Mouse (Mus musculus) gastrocnemius, postnatal 25 days (tissue): ENCODE data around the gene Lipf. TPM values are rescaled to one million over a fixed set of nuclear protein-coding genes. Genes with fewer than 3 reads are reported as not detected.

Source experiments
- DNase-seq: peaks from one replicate; pipeline ENCODE4 v3.0.0; 2022
- long read RNA-seq, 2 experiments: library from polyadenylated mRNA; stranded (forward); transcript quantifications; one replicate each; pipeline ENCODE4 v2.0.0; 2021
- total RNA-seq, 2 experiments: library from RNA; stranded (reverse); gene quantifications; 1 replicate in 1 of 2; 2 replicates in 1 of 2; pipeline ENCODE4 v1.2.3; 2021

Lipf gene
- total RNA-seq: not detected
- long read RNA-seq, experiment 1: 0 reads
- long read RNA-seq, experiment 2: 0 reads

- no peak for DNase-seq
Measured at GRCm38 (mm10) chr19:33960887-33961286, at the start of gene Lipf. Gene Lipf, plus strand, starts transcription at chr19:33961187.

- no peak for DNase-seq
Measured at GRCm38 (mm10) chr19:33924099-33924498, 36.9 kb upstream of the Lipf start.

- no peak for DNase-seq
Measured at GRCm38 (mm10) chr19:33979007-33979406, 18.0 kb downstream of the Lipf start.

GRCm38 (mm10) chr19:33983043-33983442, 22.1 kb downstream of the Lipf start:
- no peak for DNase-seq

- no peak for DNase-seq
Measured at GRCm38 (mm10) chr19:34008002-34008401, 47.0 kb downstream of the Lipf start, which contains the start of gene Lipk. Gene Lipk, plus strand, starts transcription at chr19:34008290.

GRCm38 (mm10) chr19:34021440-34022172, 60.6 kb downstream of the Lipf start:
- no peak for DNase-seq

- no peak for DNase-seq
Measured at GRCm38 (mm10) chr19:34022759-34023158, 61.8 kb downstream of the Lipf start.

Other genes starting within 250 kb of the Lipf start
- under 1 TPM in 1 of 2 experiments, not detected in 1; 0.26 TPM for gene Lipo2, start 209.8 kb upstream of the Lipf start, total RNA-seq
- 1 to 10 TPM; 4.3 to 4.6 TPM for gene Lipo3, start 199.2 kb upstream of the Lipf start, total RNA-seq
- not detected for gene Lipo1, start 173.7 kb upstream of the Lipf start, total RNA-seq
- gene Lipk, start 47.1 kb downstream of the Lipf start, total RNA-seq: not detected
- not detected for gene Lipn, start 106.2 kb downstream of the Lipf start, total RNA-seq
- gene Lipm, start 139.7 kb downstream of the Lipf start, total RNA-seq: not detected
- not detected for gene Ankrd22, start 204.9 kb downstream of the Lipf start, total RNA-seq
- 1 to 10 TPM in 1 of 2 experiments, under 1 TPM in 1; 0.61 to 1.2 TPM for gene Stambpl1, start 231.0 kb downstream of the Lipf start, total RNA-seq